Mouse (Mus musculus) heart, embryonic 14.5 days (tissue): Measurements from ENCODE around the gene Nsun2. TPM values are rescaled to one million over a fixed set of nuclear protein-coding genes. Genes with fewer than 3 reads are reported as not detected.

Source experiments
- ATAC-seq: fragments of 200-750 bp; cut with Nextera tagmentation; 2 replicates; pipeline ENCODE4 v1.8.0; 2017; ENCODE audit warnings: low read depth, moderate TSS enrichment; ENCODE audit not compliant: insufficient number of reproducible peaks, insufficient read depth, low FRiP score
- H3K27ac ChIP-seq, 2 experiments: fragments of 200-500 bp in 1 of 2; fragments of 300-500 bp in 1 of 2; sonication (generic) in 1 of 2; replicated peaks in 1 of 2; 2 replicates each; pipeline ENCODE4 v1.5.1; 2012 to 2014; ENCODE audit warnings: low read depth in 2 of 2, low read length in 2 of 2, control low read depth in 1 of 2, mild to moderate bottlenecking in 1 of 2, mixed read lengths in 1 of 2; ENCODE audit not compliant: control insufficient read depth in 1 of 2, insufficient read depth in 1 of 2
- H3K27me3 ChIP-seq: fragments of 300-500 bp; sonication (generic); 2 replicates; pipeline ENCODE4 v1.6.1; 2014; ENCODE audit warnings: mild to moderate bottlenecking, low read length, control low read depth; ENCODE audit not compliant: control insufficient read depth, insufficient read depth
- H3K36me3 ChIP-seq: fragments of 300-500 bp; sonication (generic); 2 replicates; pipeline ENCODE4 v1.6.1; 2014; ENCODE audit warnings: mild to moderate bottlenecking, control low read depth, low read length, mixed read lengths; ENCODE audit not compliant: control insufficient read depth, insufficient read depth
- H3K4me1 ChIP-seq, 2 experiments: fragments of 200-500 bp in 1 of 2; fragments of 300-500 bp in 1 of 2; sonication (generic) in 1 of 2; 2 replicates each; pipeline ENCODE4 v1.6.1; 2012 to 2014; ENCODE audit warnings: low read length in 2 of 2, control low read depth in 1 of 2, mixed read lengths in 1 of 2; ENCODE audit not compliant: control insufficient read depth in 2 of 2, insufficient read depth in 2 of 2
- H3K4me2 ChIP-seq: fragments of 300-500 bp; sonication (generic); 2 replicates; pipeline ENCODE4 v1.6.1; 2014; ENCODE audit warnings: mild to moderate bottlenecking, low read length
- H3K4me3 ChIP-seq, 2 experiments: fragments of 200-500 bp in 1 of 2; fragments of 300-500 bp in 1 of 2; sonication (generic) in 1 of 2; 2 replicates each; pipeline ENCODE4 v1.5.1; 2012 to 2014; ENCODE audit warnings: low read length in 2 of 2, mild to moderate bottlenecking in 2 of 2, control low read depth in 1 of 2, low read depth in 1 of 2, moderate library complexity in 1 of 2; ENCODE audit not compliant: control insufficient read depth in 1 of 2, insufficient read depth in 1 of 2
- H3K9ac ChIP-seq: fragments of 300-500 bp; sonication (generic); 2 replicates; pipeline ENCODE4 v1.6.1; 2014; ENCODE audit warnings: mild to moderate bottlenecking, low read length
- H3K9me3 ChIP-seq: fragments of 300-500 bp; sonication (generic); 2 replicates; pipeline ENCODE4 v1.6.1; 2016; ENCODE audit warnings: low read length, control low read depth; ENCODE audit not compliant: control insufficient read depth
- WGBS: fragments of 180-500 bp; shearing (Covaris S2); extraction: QIAGEN DNeasy Blood & Tissue Kit; methylation state at CpG from one replicate; pipeline ENCODE4 v1.1.7; 2014; 5-methylcytosine and 5-hydroxymethylcytosine counted together
- polyA plus RNA-seq: library from polyadenylated mRNA; unstranded; fragments of >200 nt; fragmentation: Nextera tagmentation; extraction: Ambion mirVana; gene quantifications from 2 replicates; pipeline ENCODE4 v1.2.1, GENCODE M21; 2014

Nsun2 gene
- polyA plus RNA-seq, 1 experiment from 2014 or later, result 64.2 TPM

GRCm38 (mm10) chr13:69637657-69638056 lies 104.1 kb downstream of the Nsun2 start:
- 91% methylated on average over 9 of the region's 9 CpGs for WGBS
- H3K4me3 ChIP-seq, result no peak overlapping the region
- no peak overlapping the region for H3K4me2 ChIP-seq
- peaks cover 72% of the 10 kb centered on the region for H3K36me3 ChIP-seq
- H3K9ac ChIP-seq, result no peak overlapping the region
- H3K4me1 ChIP-seq, result no peaks in the 10 kb centered on the region
- ATAC-seq, result no peak
- no peaks in the 10 kb centered on the region for H3K27me3 ChIP-seq
- H3K27ac ChIP-seq, result no peak overlapping the region
- H3K9me3 ChIP-seq, result no peaks in the 10 kb centered on the region

DNA sequence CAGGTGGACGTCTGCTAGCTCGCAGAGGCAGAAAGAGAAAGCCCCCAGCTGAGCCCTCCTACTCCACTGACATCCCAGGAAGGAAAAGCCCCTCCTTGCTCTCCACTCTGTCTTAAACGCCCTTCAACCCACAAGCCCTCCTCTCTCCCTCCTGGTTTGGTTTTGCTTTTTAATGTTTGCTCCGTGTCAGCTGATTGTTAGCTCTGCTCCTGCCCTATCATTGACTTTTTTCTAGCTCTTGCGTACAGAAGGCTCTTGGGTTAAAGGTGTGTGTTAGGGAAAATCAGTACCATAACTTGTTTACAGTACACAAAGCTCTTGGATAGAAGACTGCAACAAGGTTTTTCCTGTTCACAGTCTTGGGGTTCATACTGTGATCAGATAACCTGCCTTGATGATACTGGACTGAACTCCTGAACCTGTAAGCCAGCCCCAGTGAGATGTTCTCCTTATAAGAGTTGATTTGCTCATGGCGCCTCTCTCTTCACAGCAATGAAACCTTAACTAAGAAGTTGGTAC lies 104.6 kb downstream of the Nsun2 start:
- Histone ChIP-seq H3K36me3 (peaks cover 68% of the 10 kb centered on the region), H3K4me1 (no peaks in the 10 kb centered on the region), H3K27me3 (no peaks in the 10 kb centered on the region), H3K9ac (no peak overlapping the region), H3K4me3 (no peak overlapping the region), H3K27ac (no peak overlapping the region), H3K4me2 (no peak overlapping the region), H3K9me3 (no peaks in the 10 kb centered on the region)
- no peak for ATAC-seq
- 84% methylated on average over 6 of the region's 6 CpGs for WGBS

DNA sequence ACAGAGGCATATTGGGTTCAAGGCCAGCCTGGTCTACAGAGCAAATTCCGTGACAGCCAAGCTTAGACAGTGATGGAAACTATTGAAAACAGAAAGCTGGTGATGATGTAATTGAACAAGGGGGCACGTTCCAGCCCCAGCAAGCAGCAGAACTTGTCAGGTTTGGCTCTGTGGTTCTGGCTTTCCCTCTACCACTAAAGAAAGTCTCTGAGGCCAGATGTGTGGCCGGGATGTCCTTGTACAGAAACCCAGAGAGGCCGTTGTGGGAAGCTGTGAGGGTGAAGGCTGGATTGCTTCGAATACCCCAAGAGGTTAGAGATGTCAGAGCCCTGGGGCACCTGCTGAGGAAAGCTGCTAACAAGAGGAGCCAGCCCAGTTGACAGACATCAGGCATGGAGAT lies 105.7 kb downstream of the Nsun2 start:
- H3K9me3 ChIP-seq, result no peaks in the 10 kb centered on the region
- 83% methylated on average over 5 of the region's 5 CpGs for WGBS

GRCm38 (mm10) chr13:69640126-69640525 lies 106.6 kb downstream of the Nsun2 start:
- ATAC-seq, result no peak
- Histone ChIP-seq H3K4me3 (no peak overlapping the region), H3K4me1 (no peaks in the 10 kb centered on the region), H3K4me2 (no peak overlapping the region), H3K27me3 (no peaks in the 10 kb centered on the region), H3K36me3 (peaks cover 49% of the 10 kb centered on the region), H3K9me3 (no peaks in the 10 kb centered on the region), H3K27ac (no peak overlapping the region), H3K9ac (no peak overlapping the region)
- 85% methylated on average over 4 of the region's 4 CpGs for WGBS

More for the DNA sequence above, 105.7 kb downstream of the Nsun2 start:
- Histone ChIP-seq H3K4me3 (no peak overlapping the region), H3K36me3 (peaks cover 57% of the 10 kb centered on the region), H3K4me1 (no peaks in the 10 kb centered on the region), H3K9ac (no peak overlapping the region), H3K27ac (no peak overlapping the region), H3K27me3 (no peaks in the 10 kb centered on the region), H3K4me2 (no peak overlapping the region)
- no peak for ATAC-seq

DNA sequence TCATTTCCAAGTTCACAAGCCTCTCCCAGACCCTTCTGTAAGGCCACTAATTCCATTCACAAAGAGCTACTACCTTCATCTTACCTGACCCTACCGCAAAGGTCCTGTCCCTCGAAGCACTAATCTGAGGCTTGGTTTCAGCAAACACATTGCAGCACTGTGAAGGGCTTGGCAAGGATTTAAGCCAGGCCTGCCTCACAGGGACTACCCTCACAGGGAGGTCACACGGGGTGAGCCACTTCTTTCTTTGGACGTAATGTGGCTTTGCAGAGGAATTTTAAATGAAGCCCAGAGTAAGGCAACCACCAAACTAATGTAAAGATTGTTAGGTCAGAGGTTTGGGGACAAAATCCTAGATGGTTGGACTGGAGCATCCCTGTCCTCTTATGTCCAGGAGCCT lies 107.0 kb downstream of the Nsun2 start:
- Histone ChIP-seq H3K4me3 (no peak overlapping the region), H3K4me2 (no peak overlapping the region), H3K9me3 (no peaks in the 10 kb centered on the region), H3K4me1 (no peaks in the 10 kb centered on the region), H3K27ac (no peak overlapping the region), H3K9ac (no peak overlapping the region), H3K27me3 (no peaks in the 10 kb centered on the region), H3K36me3 (peaks cover 44% of the 10 kb centered on the region)
- WGBS, result 85% methylated on average over 4 of the region's 4 CpGs
- ATAC-seq, result no peak

DNA sequence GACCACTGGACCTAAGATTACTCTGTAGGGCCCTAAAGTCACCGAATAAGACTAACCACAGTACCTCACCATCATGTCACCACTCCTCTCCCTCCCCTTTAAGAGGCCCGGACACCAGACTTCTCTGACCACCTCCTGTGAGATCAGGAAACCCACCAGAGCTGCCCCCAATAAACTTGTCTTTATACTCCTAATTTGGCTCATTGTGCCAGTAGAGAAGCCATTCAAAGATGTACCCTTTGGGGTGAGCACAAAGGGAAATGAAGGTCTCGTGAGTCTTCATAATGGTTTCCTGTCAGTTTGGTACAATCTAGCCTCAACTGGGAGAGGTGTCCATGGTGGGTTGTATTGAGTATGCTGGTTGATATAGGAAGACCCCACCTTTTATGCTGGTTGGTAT lies 107.5 kb downstream of the Nsun2 start:
- Histone ChIP-seq H3K36me3 (peaks cover 40% of the 10 kb centered on the region), H3K27me3 (no peaks in the 10 kb centered on the region), H3K4me3 (no peak overlapping the region), H3K9me3 (no peaks in the 10 kb centered on the region), H3K4me2 (no peak overlapping the region), H3K9ac (no peak overlapping the region), H3K4me1 (no peaks in the 10 kb centered on the region), H3K27ac (no peak overlapping the region)
- no peak for ATAC-seq
- 83% methylated on average over 3 of the region's 3 CpGs for WGBS

- H3K4me2 ChIP-seq, result no peak overlapping the region
- ATAC-seq, result no peak
- WGBS, result 61% methylated on average over 5 of the region's 5 CpGs
Observed at GRCm38 (mm10) chr13:69642656-69643216, 109.2 kb downstream of the Nsun2 start.

DNA sequence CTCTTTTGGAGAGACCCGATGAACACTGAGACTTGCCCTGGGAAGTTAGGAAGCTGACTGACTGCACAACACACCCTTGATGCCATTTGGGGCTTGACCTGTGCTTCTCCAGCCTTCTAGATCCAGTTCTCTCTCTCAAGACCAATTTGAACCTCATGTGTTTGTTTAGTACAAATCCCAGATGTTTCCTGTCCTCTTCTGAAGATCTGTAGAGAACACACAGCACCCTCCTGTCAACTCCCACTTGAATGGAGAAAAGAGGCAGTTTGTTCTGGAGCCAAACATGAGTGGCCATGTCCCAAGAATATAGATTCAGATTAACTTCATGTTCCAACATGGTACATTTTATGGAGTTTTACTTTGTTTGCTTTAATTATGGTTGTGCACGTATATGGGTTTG lies 110.4 kb downstream of the Nsun2 start:
- H3K36me3 ChIP-seq, result peaks cover 16% of the 10 kb centered on the region
- no peaks in the 10 kb centered on the region for H3K27me3 ChIP-seq
- no peak for ATAC-seq
- no peak overlapping the region for H3K27ac ChIP-seq
- H3K9me3 ChIP-seq, result no peaks in the 10 kb centered on the region
- no peak overlapping the region for H3K4me2 ChIP-seq
- no peaks in the 10 kb centered on the region for H3K4me1 ChIP-seq
- H3K4me3 ChIP-seq, result no peak overlapping the region
- no peak overlapping the region for H3K9ac ChIP-seq
- WGBS, result 79% methylated on average over 2 of the region's 2 CpGs

More at GRCm38 (mm10) chr13:69642656-69643216, 109.2 kb downstream of the Nsun2 start:
- Histone ChIP-seq H3K36me3 (peaks cover 25% of the 10 kb centered on the region), H3K9ac (no peak overlapping the region), H3K4me1 (no peaks in the 10 kb centered on the region), H3K27ac (no peak overlapping the region), H3K4me3 (no peak overlapping the region), H3K27me3 (no peaks in the 10 kb centered on the region), H3K9me3 (no peaks in the 10 kb centered on the region)
